Mouse (Mus musculus) erythroblast, embryonic 14.5 days (primary cell): Measurements from ENCODE around the gene Arhgap35. TPM values are rescaled to one million over a fixed set of nuclear protein-coding genes. Genes with fewer than 3 reads are reported as not detected.

Experiments
- H3K27me3 ChIP-seq: 2 replicates; pipeline ENCODE4 v1.6.1; 2012; ENCODE audit warnings: inconsistent platforms; ENCODE audit not compliant: control insufficient read depth
- H3K36me3 ChIP-seq: 2 replicates; pipeline ENCODE4 v1.6.1; 2012; ENCODE audit warnings: mild to moderate bottlenecking, inconsistent platforms; ENCODE audit not compliant: control insufficient read depth
- H3K4me1 ChIP-seq: 2 replicates; pipeline ENCODE4 v1.6.1; 2012; ENCODE audit warnings: inconsistent platforms; ENCODE audit not compliant: control insufficient read depth
- H3K4me3 ChIP-seq: replicated peaks from 2 replicates; pipeline ENCODE3; 2012; ENCODE audit warnings: moderate library complexity, mild to moderate bottlenecking, inconsistent platforms
- H3K9me3 ChIP-seq: 2 replicates; pipeline ENCODE4 v1.6.1; 2012; ENCODE audit warnings: low read length, inconsistent platforms, mixed read lengths; ENCODE audit not compliant: control insufficient read depth
- GATA1 ChIP-seq: IDR thresholded peaks from 2 replicates; pipeline ENCODE4 v1.6.1; 2012; ENCODE audit warnings: low read length, inconsistent platforms, mixed read lengths
- TAL1 ChIP-seq: IDR thresholded peaks from 3 replicates; pipeline ENCODE4 v1.6.1; 2012; ENCODE audit warnings: low read length, inconsistent platforms, mixed read lengths
- polyA plus RNA-seq: library from polyadenylated mRNA; stranded (reverse); fragments of >175 nt; gene quantifications from 2 replicates; pipeline ENCODE4 v1.2.3, GENCODE M21; 2012

Arhgap35 gene
- polyA plus RNA-seq, 1 experiment: 0.04 TPM

DNA sequence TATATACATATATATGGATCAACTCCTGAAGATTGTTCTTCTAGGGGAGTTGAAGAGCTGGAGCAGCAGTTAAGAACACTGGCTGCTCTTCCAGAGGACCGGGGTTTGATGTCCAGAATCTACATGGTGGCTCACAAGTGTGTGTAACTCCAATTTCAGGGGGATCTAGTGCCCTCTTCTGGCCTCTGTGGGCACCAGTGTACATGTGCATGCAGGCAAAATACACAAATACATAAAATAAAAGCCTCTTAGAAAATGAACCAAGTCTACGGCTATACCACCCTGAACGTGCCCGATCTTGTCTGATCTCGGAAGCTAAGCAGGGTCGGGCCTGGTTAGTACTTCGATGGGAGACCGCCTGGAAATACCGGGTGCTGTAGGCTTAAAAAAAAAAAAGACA, 143.2 kb downstream of the Arhgap35 start:
- H3K4me1 ChIP-seq: peaks cover 13% of the 10 kb centered on the region
- peaks cover 87% of the 10 kb centered on the region for H3K27me3 ChIP-seq
- peaks cover 15% of the 10 kb centered on the region for H3K9me3 ChIP-seq
- H3K4me3 ChIP-seq: no peak overlapping the region
- H3K36me3 ChIP-seq: no peaks in the 10 kb centered on the region
- TF ChIP-seq GATA1 (no peak), TAL1 (no peak)

DNA sequence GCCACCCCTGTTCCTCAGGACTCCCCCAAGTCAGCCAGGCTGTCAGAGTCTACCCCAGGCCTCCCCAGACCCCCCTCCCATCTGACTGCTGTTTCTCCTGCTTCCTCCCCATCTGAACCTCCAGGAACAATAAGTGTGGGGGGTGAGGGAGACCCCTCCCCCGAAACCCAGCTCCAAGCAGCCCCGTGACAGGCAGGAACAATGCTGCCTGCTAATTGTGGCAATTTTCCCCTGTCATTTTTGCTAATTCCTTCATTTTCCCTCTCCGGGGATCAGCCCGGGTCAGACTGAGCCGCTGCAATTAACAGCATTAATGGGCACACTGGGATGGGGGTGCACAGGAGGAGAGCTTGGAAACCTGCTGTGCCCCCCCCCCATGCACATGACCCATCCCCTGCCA, 146.7 kb downstream of the Arhgap35 start:
- Histone ChIP-seq H3K9me3 (no peaks in the 10 kb centered on the region), H3K4me1 (peaks cover 2% of the 10 kb centered on the region; the same call in 1 of the 2 replicates), H3K27me3 (peaks cover 64% of the 10 kb centered on the region), H3K4me3 (no peak overlapping the region), H3K36me3 (no peaks in the 10 kb centered on the region)
- no peak for TF ChIP-seq GATA1
- no peak for TF ChIP-seq TAL1

DNA sequence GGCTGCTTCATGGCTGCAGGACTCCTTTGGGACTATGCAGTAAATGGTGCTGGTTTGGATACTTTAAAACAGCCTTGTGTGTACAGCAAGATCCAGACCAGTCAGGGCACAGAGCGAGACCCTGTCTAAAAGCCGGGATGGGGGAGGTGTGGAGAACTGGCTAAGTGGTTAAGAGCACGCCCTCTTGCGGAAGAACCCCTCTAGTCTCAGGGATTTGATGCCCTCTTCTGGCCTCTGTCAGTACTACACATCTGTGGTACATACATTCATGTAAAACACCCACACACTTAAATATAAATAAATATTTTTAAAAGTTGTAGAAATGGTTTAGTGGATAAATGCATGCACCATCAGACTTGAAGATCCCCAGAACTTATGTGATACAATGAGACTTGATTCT, 148.2 kb downstream of the Arhgap35 start:
- no peak for TF ChIP-seq GATA1
- no peaks in the 10 kb centered on the region for H3K9me3 ChIP-seq
- H3K27me3 ChIP-seq: peaks cover 58% of the 10 kb centered on the region
- H3K4me1 ChIP-seq: peaks cover 2% of the 10 kb centered on the region; the same call in 1 of the 2 replicates
- no peak overlapping the region for H3K4me3 ChIP-seq
- no peaks in the 10 kb centered on the region for H3K36me3 ChIP-seq

DNA sequence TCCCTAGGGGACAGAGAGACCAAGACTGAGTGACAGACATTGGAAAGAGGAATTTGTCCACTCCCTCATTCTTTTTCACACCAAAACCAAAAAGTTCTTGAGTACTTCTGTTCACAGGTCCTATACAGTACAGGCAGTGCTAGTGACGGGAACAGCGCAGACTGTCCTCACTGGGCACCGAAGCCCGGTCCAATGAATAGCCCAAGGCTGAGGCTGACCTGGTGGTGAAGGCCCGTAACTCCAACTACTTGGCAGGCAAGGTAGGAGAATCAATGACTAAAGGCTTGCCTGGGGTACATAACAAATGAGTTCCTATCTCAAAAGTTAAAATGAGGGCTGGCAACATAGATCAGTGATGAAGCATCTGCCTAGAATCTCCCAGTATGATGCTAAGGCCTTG, 149.2 kb downstream of the Arhgap35 start:
- Histone ChIP-seq H3K36me3 (no peaks in the 10 kb centered on the region), H3K27me3 (peaks cover 57% of the 10 kb centered on the region), H3K4me1 (peaks cover 2% of the 10 kb centered on the region; the same call in 1 of the 2 replicates), H3K4me3 (no peak overlapping the region), H3K9me3 (no peaks in the 10 kb centered on the region)
- TF ChIP-seq TAL1: no peak
- TF ChIP-seq GATA1: no peak

DNA sequence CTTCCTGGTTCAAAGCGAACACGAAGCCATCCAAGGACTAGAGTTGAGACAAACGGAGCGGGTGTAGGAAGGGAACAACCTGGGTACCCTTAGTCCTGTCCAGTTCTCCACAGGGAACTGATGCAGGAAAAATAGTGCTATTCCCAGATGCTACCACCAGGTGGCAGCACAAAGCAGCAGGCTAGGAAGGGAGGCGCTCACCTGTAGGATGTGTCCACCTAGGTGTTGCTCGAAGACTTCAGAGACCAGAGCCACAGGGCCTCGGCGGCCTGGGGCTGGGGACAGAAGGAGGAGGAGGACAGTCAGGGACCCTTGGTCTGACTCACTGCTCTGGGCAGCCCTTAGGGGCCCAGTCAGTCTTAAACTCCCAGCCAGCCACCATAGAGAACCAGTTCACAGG, 149.6 kb downstream of the Arhgap35 start:
- Histone ChIP-seq H3K4me3 (no peak overlapping the region), H3K4me1 (peaks cover 2% of the 10 kb centered on the region; the same call in 1 of the 2 replicates), H3K9me3 (no peaks in the 10 kb centered on the region), H3K27me3 (peaks cover 56% of the 10 kb centered on the region), H3K36me3 (no peaks in the 10 kb centered on the region)
- TF ChIP-seq GATA1 (no peak), TAL1 (no peak)

DNA sequence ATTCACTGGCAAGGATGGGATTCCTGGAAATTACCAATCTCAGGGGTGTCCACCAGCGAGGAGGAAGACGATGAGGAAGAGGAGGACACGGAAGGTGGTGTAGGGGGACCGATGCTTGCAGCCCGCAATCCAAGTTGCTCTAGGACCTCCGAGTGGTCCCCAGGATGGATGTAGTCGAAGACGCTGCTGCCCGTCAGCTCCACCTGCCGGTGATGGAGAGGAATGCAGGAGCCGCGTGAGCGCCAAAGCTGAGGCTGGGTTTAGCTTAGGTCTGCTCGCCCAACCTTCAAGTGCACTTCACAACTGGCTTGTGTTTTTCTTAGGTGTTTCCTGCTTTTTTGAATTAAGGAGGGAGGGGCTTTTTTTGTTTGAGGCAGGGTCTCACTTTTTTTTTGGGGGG, 151.6 kb downstream of the Arhgap35 start:
- Histone ChIP-seq H3K9me3 (no peaks in the 10 kb centered on the region), H3K4me1 (peaks cover 2% of the 10 kb centered on the region; the same call in 1 of the 2 replicates), H3K36me3 (no peaks in the 10 kb centered on the region), H3K4me3 (no peak overlapping the region), H3K27me3 (peaks cover 36% of the 10 kb centered on the region)
- no peak for TF ChIP-seq TAL1

DNA sequence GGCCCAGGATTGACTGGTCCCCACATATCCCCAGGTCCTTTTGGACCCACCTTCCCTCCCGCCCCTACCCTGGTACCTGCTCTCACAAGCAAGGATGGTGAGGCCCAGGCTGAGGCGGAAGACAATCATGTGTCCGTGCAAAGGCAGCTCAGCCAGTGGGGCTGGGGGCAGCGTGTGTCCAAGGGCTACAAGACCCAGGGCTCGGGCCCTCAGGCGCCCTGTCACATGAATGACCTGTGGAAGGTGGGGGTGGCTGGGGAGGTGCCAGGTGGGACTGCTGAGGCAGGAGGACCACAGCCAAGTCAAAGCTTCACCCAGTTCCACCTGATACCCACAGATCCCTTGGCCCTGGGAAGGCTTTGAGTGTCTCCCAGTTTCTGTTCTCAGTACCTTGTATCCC, 153.1 kb downstream of the Arhgap35 start:
- H3K27me3 ChIP-seq: peaks cover 32% of the 10 kb centered on the region
- no peaks in the 10 kb centered on the region for H3K9me3 ChIP-seq
- no peak for TF ChIP-seq GATA1
- TF ChIP-seq TAL1: no peak
- no peak overlapping the region for H3K4me3 ChIP-seq
- peaks cover 2% of the 10 kb centered on the region; the same call in 1 of the 2 replicates for H3K4me1 ChIP-seq
- H3K36me3 ChIP-seq: no peaks in the 10 kb centered on the region

DNA sequence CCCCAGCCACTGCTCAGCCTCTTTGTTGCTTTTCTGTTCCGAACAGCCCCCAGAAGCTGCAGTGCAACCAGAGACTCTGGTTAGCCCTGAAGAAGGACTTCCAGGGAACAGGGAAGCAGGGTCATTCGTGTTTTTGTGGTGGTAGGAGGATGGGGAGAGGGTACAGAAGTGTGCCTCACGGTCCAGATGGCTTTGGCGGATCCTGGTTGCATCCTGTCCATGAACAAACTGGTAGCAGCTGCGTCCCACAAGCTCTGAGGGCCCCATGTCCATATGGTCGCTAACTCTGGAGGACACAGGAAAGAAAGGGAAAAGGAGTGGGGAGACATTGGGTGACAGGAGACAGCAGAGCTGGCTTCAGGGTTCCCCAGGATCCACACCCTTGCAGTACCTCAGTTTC, 153.6 kb downstream of the Arhgap35 start:
- Histone ChIP-seq H3K9me3 (no peaks in the 10 kb centered on the region), H3K4me1 (peaks cover 2% of the 10 kb centered on the region; the same call in 1 of the 2 replicates), H3K4me3 (no peak overlapping the region), H3K36me3 (no peaks in the 10 kb centered on the region; the same call in 1 of the 2 replicates), H3K27me3 (peaks cover 32% of the 10 kb centered on the region)
- TF ChIP-seq TAL1 (no peak), GATA1 (no peak)

DNA sequence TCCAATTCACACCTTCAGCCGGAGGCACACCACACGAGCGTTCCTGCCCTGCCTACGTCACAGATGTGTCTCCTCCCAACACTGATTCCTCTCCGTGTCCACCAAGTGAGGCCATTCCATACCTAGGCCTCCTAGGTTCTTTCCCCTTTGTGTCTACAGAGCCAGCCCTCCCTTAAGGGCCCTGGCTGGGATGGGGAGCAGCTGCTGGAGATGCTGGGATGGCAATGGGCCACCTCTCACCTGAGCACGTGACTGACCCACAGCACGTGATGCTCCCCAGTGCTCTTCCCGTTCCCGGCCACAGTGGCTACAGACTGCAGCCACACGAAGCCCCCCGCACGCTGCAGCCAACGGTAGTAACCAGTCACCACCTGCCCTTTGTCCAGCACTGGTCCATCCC, 154.2 kb downstream of the Arhgap35 start:
- Histone ChIP-seq H3K27me3 (peaks cover 32% of the 10 kb centered on the region), H3K4me1 (peaks cover 2% of the 10 kb centered on the region; the same call in 1 of the 2 replicates), H3K36me3 (peaks cover 6% of the 10 kb centered on the region), H3K4me3 (no peak overlapping the region), H3K9me3 (no peaks in the 10 kb centered on the region)
- no peak for TF ChIP-seq GATA1
- TF ChIP-seq TAL1: no peak

DNA sequence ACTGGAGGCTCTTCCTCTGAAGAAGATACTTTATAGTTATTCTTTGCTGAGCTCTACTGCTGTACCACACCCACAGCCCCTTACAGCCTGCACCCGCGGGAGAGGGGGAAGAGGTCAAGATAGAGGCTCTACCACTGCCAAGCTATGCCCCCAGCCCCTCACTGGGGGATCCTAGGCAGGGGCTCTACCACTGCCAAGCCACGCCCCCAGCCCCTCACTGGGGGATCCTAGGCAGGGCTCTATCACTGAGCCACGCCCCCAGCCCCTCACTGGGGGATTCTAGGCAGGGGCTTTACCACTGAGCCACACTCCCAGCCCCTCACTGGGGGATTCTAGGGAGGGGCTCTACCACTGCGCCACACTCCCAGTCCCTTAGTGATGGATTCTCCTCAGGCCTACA, 158.5 kb downstream of the Arhgap35 start:
- H3K9me3 ChIP-seq: no peaks in the 10 kb centered on the region
- H3K4me1 ChIP-seq: peaks cover 31% of the 10 kb centered on the region
- peaks cover 11% of the 10 kb centered on the region for H3K36me3 ChIP-seq
- no peak for TF ChIP-seq GATA1
- TF ChIP-seq TAL1: no peak
- H3K4me3 ChIP-seq: no peak overlapping the region
- peaks cover 9% of the 10 kb centered on the region for H3K27me3 ChIP-seq
